Mouse (Mus musculus): Measurements from ENCODE around the gene Jarid2. TPM values are rescaled to one million over a fixed set of nuclear protein-coding genes. Genes with fewer than 3 reads are reported as not detected.

The Jarid2 gene
- polyA plus RNA-seq, 1 experiment, result 3.9 TPM

GRCm38 (mm10) chr13:44811021-44811420 is 81.7 kb downstream of the Jarid2 start:
- H3K4me2 ChIP-seq (ENCODE audit: low read depth), result no peak overlapping the region
- no peaks in the 10 kb centered on the region for H3K27me3 ChIP-seq (ENCODE audit: control insufficient read depth, insufficient read depth, insufficient read length)
- H3K36me3 ChIP-seq (ENCODE audit: control insufficient read depth, insufficient read depth), result no peaks in the 10 kb centered on the region
- peaks cover 45% of the 10 kb centered on the region for H3K79me2 ChIP-seq (ENCODE audit: control insufficient read depth, insufficient read depth)
- no peak overlapping the region for H3K4me3 ChIP-seq
- no peak overlapping the region for H3ac ChIP-seq (ENCODE audit: control insufficient read depth, insufficient read length)
- no peak for TF ChIP-seq POLR2A (IDR thresholded peaks at IDR 0.05; ENCODE audit: insufficient read length, low read depth)
- no peak for TF ChIP-seq POLR2AphosphoS2 (IDR thresholded peaks at IDR 0.05; ENCODE audit: insufficient read length, low read depth)
- TF ChIP-seq MYOG (IDR thresholded peaks at IDR 0.05; ENCODE audit: control insufficient read depth in 1 of 3, insufficient read depth in 1 of 3, insufficient read length in 2 of 3, low read depth in 2 of 3), result no peak
- TF ChIP-seq REST (IDR thresholded peaks at IDR 0.05; ENCODE audit: insufficient read depth, insufficient read length), result no peak
- no peak for TF ChIP-seq SRF (IDR thresholded peaks at IDR 0.05; ENCODE audit: control insufficient read depth, insufficient read length, low read depth)
- TF ChIP-seq MYOD1 (IDR thresholded peaks at IDR 0.05; ENCODE audit: control insufficient read depth in 1 of 3, insufficient read length in 2 of 3, low read depth in 2 of 3), result no peak
- TF ChIP-seq MAX (IDR thresholded peaks at IDR 0.05; ENCODE audit: low read depth), result no peak
- TF ChIP-seq TCF12 (IDR thresholded peaks at IDR 0.05; ENCODE audit: insufficient read depth, poor library complexity, severe bottlenecking), result no peak
- TF ChIP-seq E2F4 (IDR thresholded peaks at IDR 0.05; ENCODE audit: insufficient read depth), result no peak

- TF ChIP-seq CEBPB (IDR thresholded peaks at IDR 0.05; ENCODE audit: insufficient read depth, poor library complexity, severe bottlenecking), result no peak
- TF ChIP-seq TCF12 (IDR thresholded peaks at IDR 0.05; ENCODE audit: insufficient read depth, poor library complexity, severe bottlenecking), result no peak
- no peak for TF ChIP-seq POLR2A (IDR thresholded peaks at IDR 0.05; ENCODE audit: insufficient read length, low read depth)
- TF ChIP-seq E2F4 (IDR thresholded peaks at IDR 0.05; ENCODE audit: insufficient read depth), result no peak
- TF ChIP-seq MAX (IDR thresholded peaks at IDR 0.05; ENCODE audit: low read depth), result no peak
- TF ChIP-seq MYOD1 (IDR thresholded peaks at IDR 0.05; ENCODE audit: control insufficient read depth in 1 of 3, insufficient read length in 2 of 3, low read depth in 2 of 3), result no peak
- TF ChIP-seq SRF (IDR thresholded peaks at IDR 0.05; ENCODE audit: control insufficient read depth, insufficient read length, low read depth), result no peak
- TF ChIP-seq TCF3 (IDR thresholded peaks at IDR 0.05; ENCODE audit: insufficient read length, low read depth), result no peak
- TF ChIP-seq POLR2AphosphoS2 (IDR thresholded peaks at IDR 0.05; ENCODE audit: insufficient read length, low read depth), result no peak
- TF ChIP-seq USF1 (IDR thresholded peaks at IDR 0.05; ENCODE audit: low read depth), result no peak
- TF ChIP-seq REST (IDR thresholded peaks at IDR 0.05; ENCODE audit: insufficient read depth, insufficient read length), result no peak
- TF ChIP-seq MYOG (IDR thresholded peaks at IDR 0.05; ENCODE audit: control insufficient read depth in 1 of 3, insufficient read depth in 1 of 3, insufficient read length in 2 of 3, low read depth in 2 of 3), result no peak
- Histone ChIP-seq H3K79me2 (ENCODE audit: control insufficient read depth, insufficient read depth) (peaks cover 44% of the 10 kb centered on the region), H3ac (ENCODE audit: control insufficient read depth, insufficient read length) (no peak overlapping the region), H3K4me2 (ENCODE audit: low read depth) (no peak overlapping the region), H3K4me3 (no peak overlapping the region), H3K27me3 (ENCODE audit: control insufficient read depth, insufficient read depth, insufficient read length) (no peaks in the 10 kb centered on the region), H3K36me3 (ENCODE audit: control insufficient read depth, insufficient read depth) (no peaks in the 10 kb centered on the region)
Observed at GRCm38 (mm10) chr13:44811601-44812000, 82.3 kb downstream of the Jarid2 start.

GRCm38 (mm10) chr13:44812381-44812780 is 83.1 kb downstream of the Jarid2 start:
- H3K4me2 ChIP-seq (ENCODE audit: low read depth), result no peak overlapping the region
- H3ac ChIP-seq (ENCODE audit: control insufficient read depth, insufficient read length), result no peak overlapping the region
- peaks cover 38% of the 10 kb centered on the region for H3K79me2 ChIP-seq (ENCODE audit: control insufficient read depth, insufficient read depth)
- TF ChIP-seq MYOD1 (IDR thresholded peaks at IDR 0.05; ENCODE audit: control insufficient read depth in 1 of 3, insufficient read length in 2 of 3, low read depth in 2 of 3) (no peak), POLR2AphosphoS2 (IDR thresholded peaks at IDR 0.05; ENCODE audit: insufficient read length, low read depth) (no peak), POLR2A (IDR thresholded peaks at IDR 0.05; ENCODE audit: insufficient read length, low read depth) (no peak), SRF (IDR thresholded peaks at IDR 0.05; ENCODE audit: control insufficient read depth, insufficient read length, low read depth) (no peak), TCF12 (IDR thresholded peaks at IDR 0.05; ENCODE audit: insufficient read depth, poor library complexity, severe bottlenecking) (no peak), MYOG (IDR thresholded peaks at IDR 0.05; ENCODE audit: control insufficient read depth in 1 of 3, insufficient read depth in 1 of 3, insufficient read length in 2 of 3, low read depth in 2 of 3) (no peak), TCF3 (IDR thresholded peaks at IDR 0.05; ENCODE audit: insufficient read length, low read depth) (no peak), REST (IDR thresholded peaks at IDR 0.05; ENCODE audit: insufficient read depth, insufficient read length) (no peak), E2F4 (IDR thresholded peaks at IDR 0.05; ENCODE audit: insufficient read depth) (no peak), CEBPB (IDR thresholded peaks at IDR 0.05; ENCODE audit: insufficient read depth, poor library complexity, severe bottlenecking) (no peak), MAX (IDR thresholded peaks at IDR 0.05; ENCODE audit: low read depth) (no peak), USF1 (IDR thresholded peaks at IDR 0.05; ENCODE audit: low read depth) (no peak)
- no peak overlapping the region for H3K4me3 ChIP-seq
- no peaks in the 10 kb centered on the region for H3K27me3 ChIP-seq (ENCODE audit: control insufficient read depth, insufficient read depth, insufficient read length)
- H3K36me3 ChIP-seq (ENCODE audit: control insufficient read depth, insufficient read depth), result no peaks in the 10 kb centered on the region

- Histone ChIP-seq H3K79me2 (ENCODE audit: control insufficient read depth, insufficient read depth) (peaks cover 41% of the 10 kb centered on the region), H3K36me3 (ENCODE audit: control insufficient read depth, insufficient read depth) (no peaks in the 10 kb centered on the region), H3K27me3 (ENCODE audit: control insufficient read depth, insufficient read depth, insufficient read length) (no peaks in the 10 kb centered on the region), H3K4me3 (no peak overlapping the region), H3ac (ENCODE audit: control insufficient read depth, insufficient read length) (no peak overlapping the region), H3K4me2 (ENCODE audit: low read depth) (peak overlapping the region; percentile 1)
- TF ChIP-seq TCF12 (IDR thresholded peaks at IDR 0.05; ENCODE audit: insufficient read depth, poor library complexity, severe bottlenecking), result no peak
- peak in 1 of 3 experiments; percentile 43 for TF ChIP-seq MYOG (IDR thresholded peaks at IDR 0.05; ENCODE audit: control insufficient read depth in 1 of 3, insufficient read depth in 1 of 3, insufficient read length in 2 of 3, low read depth in 2 of 3)
- TF ChIP-seq CEBPB (IDR thresholded peaks at IDR 0.05; ENCODE audit: insufficient read depth, poor library complexity, severe bottlenecking), result no peak
- TF ChIP-seq USF1 (IDR thresholded peaks at IDR 0.05; ENCODE audit: low read depth), result no peak
- no peak for TF ChIP-seq MAX (IDR thresholded peaks at IDR 0.05; ENCODE audit: low read depth)
- no peak for TF ChIP-seq TCF3 (IDR thresholded peaks at IDR 0.05; ENCODE audit: insufficient read length, low read depth)
- no peak for TF ChIP-seq POLR2A (IDR thresholded peaks at IDR 0.05; ENCODE audit: insufficient read length, low read depth)
- TF ChIP-seq MYOD1 (IDR thresholded peaks at IDR 0.05; ENCODE audit: control insufficient read depth in 1 of 3, insufficient read length in 2 of 3, low read depth in 2 of 3), result peak in 2 of 3 experiments; percentile 12 to 14
Observed at GRCm38 (mm10) chr13:44819400-44819799, 90.1 kb downstream of the Jarid2 start.
